Mouse (Mus musculus) MEL (cell line): ENCODE data around the gene Mthfd1l. TPM values are rescaled to one million over a fixed set of nuclear protein-coding genes. Genes with fewer than 3 reads are reported as not detected.

Experiments used
- DNase-seq: peaks from one replicate; pipeline ENCODE4 v3.0.0; 2011; ENCODE audit warnings: low read depth, low spot score
- H3K27ac ChIP-seq: 2 replicates; pipeline ENCODE4 v1.5.1; 2012; ENCODE audit warnings: low read depth, mild to moderate bottlenecking, control low read depth, low read length, moderate library complexity; ENCODE audit not compliant: control insufficient read depth
- H3K27me3 ChIP-seq, 2 experiments: fragments of 150-350 bp in 1 of 2; sonication (generic) in 1 of 2; 2 replicates each; pipeline ENCODE4 v1.6.1; 2012; ENCODE audit warnings: low read length in 2 of 2, mild to moderate bottlenecking in 2 of 2, improper control_type of control experiment in 1 of 2, moderate library complexity in 1 of 2; ENCODE audit not compliant: insufficient read depth in 2 of 2, control insufficient read depth in 1 of 2
- H3K36me3 ChIP-seq, 2 experiments: 2 replicates each; pipeline ENCODE4 v1.6.1; 2012 to 2014; ENCODE audit warnings: low read length in 2 of 2, improper control_type of control experiment in 1 of 2, inconsistent platforms in 1 of 2, mild to moderate bottlenecking in 1 of 2; ENCODE audit not compliant: insufficient read depth in 2 of 2, control insufficient read depth in 1 of 2
- H3K4me1 ChIP-seq, 2 experiments: fragments of 150-350 bp in 1 of 2; sonication (generic) in 1 of 2; 2 replicates each; pipeline ENCODE4 v1.6.1; 2012; ENCODE audit warnings: low read length in 2 of 2, improper control_type of control experiment in 1 of 2, mild to moderate bottlenecking in 1 of 2; ENCODE audit not compliant: insufficient read depth in 2 of 2, control insufficient read depth in 1 of 2
- H3K4me3 ChIP-seq, 2 experiments: fragments of 150-350 bp in 1 of 2; sonication (generic) in 1 of 2; 2 replicates each; pipeline ENCODE4 v1.5.1; 2012; ENCODE audit warnings: low read depth in 2 of 2, low read length in 2 of 2, mild to moderate bottlenecking in 2 of 2, moderate library complexity in 2 of 2, control low read depth in 1 of 2, improper control_type of control experiment in 1 of 2; ENCODE audit not compliant: control insufficient read depth in 1 of 2, insufficient read depth in 1 of 2
- H3K79me2 ChIP-seq: 2 replicates; pipeline ENCODE4 v1.6.1; 2012; ENCODE audit warnings: mild to moderate bottlenecking, low read length, moderate library complexity; ENCODE audit not compliant: control insufficient read depth, poor library complexity, insufficient read depth
- H3K9ac ChIP-seq: 2 replicates; pipeline ENCODE4 v1.6.1; 2012; ENCODE audit warnings: low read depth, mild to moderate bottlenecking, control low read depth, low read length, moderate library complexity; ENCODE audit not compliant: control insufficient read depth, poor library complexity, severe bottlenecking
- H3K9me3 ChIP-seq: fragments of 150-350 bp; sonication (generic); replicated peaks from 2 replicates; pipeline ENCODE4 v1.6.1; 2012; ENCODE audit warnings: mild to moderate bottlenecking, low read length, improper control_type of control experiment, moderate library complexity; ENCODE audit not compliant: insufficient read depth
- BHLHE40 ChIP-seq: IDR thresholded peaks from 2 replicates; pipeline ENCODE4 v1.6.1; 2012; ENCODE audit warnings: low read depth, mild to moderate bottlenecking, inconsistent platforms, low read length, improper control_type of control experiment, borderline replicate concordance
- CHD2 ChIP-seq: IDR thresholded peaks from 2 replicates; pipeline ENCODE4 v1.6.1; 2011; ENCODE audit warnings: low read length, improper control_type of control experiment
- CTCF ChIP-seq, 3 experiments: IDR thresholded peaks in 2 of 3; conservative IDR thresholded peaks in 1 of 3; 2 replicates each; pipeline ENCODE4 v1.5.1; 2011 to 2012; ENCODE audit warnings: low read length in 3 of 3, low read depth in 2 of 3, mild to moderate bottlenecking in 2 of 3, improper control_type of control experiment in 1 of 3, inconsistent platforms in 1 of 3, mixed read lengths in 1 of 3, moderate library complexity in 1 of 3; ENCODE audit not compliant: control insufficient read depth in 1 of 3, insufficient read depth in 1 of 3, poor library complexity in 1 of 3, severe bottlenecking in 1 of 3
- E2F4 ChIP-seq: IDR thresholded peaks from 2 replicates; pipeline ENCODE4 v1.6.1; 2011; ENCODE audit warnings: low read depth, low read length, improper control_type of control experiment, borderline replicate concordance
- ELF1 ChIP-seq: IDR thresholded peaks from 2 replicates; pipeline ENCODE4 v1.6.1; 2014; ENCODE audit warnings: low read depth, mild to moderate bottlenecking, inconsistent platforms, low read length, improper control_type of control experiment, moderate library complexity
- GATA1 ChIP-seq: IDR thresholded peaks from 2 replicates; pipeline ENCODE4 v1.6.1; 2011; ENCODE audit warnings: low read depth, low read length, improper control_type of control experiment
- HCFC1 ChIP-seq: IDR thresholded peaks from 2 replicates; pipeline ENCODE4 v1.6.1; 2012; ENCODE audit warnings: low read depth, mild to moderate bottlenecking, inconsistent platforms, low read length, improper control_type of control experiment, moderate library complexity
- KAT2A ChIP-seq: conservative IDR thresholded peaks from 2 replicates; pipeline ENCODE4 v1.6.1; 2012; ENCODE audit warnings: low read depth, low read length, improper control_type of control experiment, inconsistent platforms
- MAX ChIP-seq: IDR thresholded peaks from 2 replicates; pipeline ENCODE4 v1.6.1; 2011; ENCODE audit warnings: low read length, improper control_type of control experiment
- MAZ ChIP-seq: IDR thresholded peaks from 2 replicates; pipeline ENCODE4 v1.6.1; 2012; ENCODE audit warnings: low read depth, mild to moderate bottlenecking, inconsistent platforms, low read length, improper control_type of control experiment
- MEF2A ChIP-seq: IDR thresholded peaks from 2 replicates; pipeline ENCODE4 v1.6.1; 2014; ENCODE audit warnings: low read depth, mild to moderate bottlenecking, inconsistent platforms, low read length, improper control_type of control experiment; ENCODE audit not compliant: poor library complexity, insufficient replicate concordance, severe bottlenecking; ENCODE audit errors: extremely low read depth
- MXI1 ChIP-seq: IDR thresholded peaks from 2 replicates; pipeline ENCODE4 v1.6.1; 2011; ENCODE audit warnings: mild to moderate bottlenecking, low read depth, low read length, improper control_type of control experiment
- NELFE ChIP-seq: IDR thresholded peaks from 2 replicates; pipeline ENCODE4 v1.6.1; 2011; ENCODE audit warnings: low read depth, low read length, improper control_type of control experiment
- NRF1 ChIP-seq: IDR thresholded peaks from 2 replicates; pipeline ENCODE4 v1.6.1; 2014; ENCODE audit warnings: low read depth, mild to moderate bottlenecking, inconsistent platforms, low read length, improper control_type of control experiment, moderate library complexity; ENCODE audit not compliant: poor library complexity, insufficient read depth, severe bottlenecking
- POLR2AphosphoS2 ChIP-seq: IDR thresholded peaks from 2 replicates; pipeline ENCODE4 v1.6.1; 2011; ENCODE audit warnings: low read length, improper control_type of control experiment
- POLR2AphosphoS5 ChIP-seq: IDR thresholded peaks from 2 replicates; pipeline ENCODE4 v1.6.1; 2012; ENCODE audit warnings: low read depth, borderline replicate concordance, mild to moderate bottlenecking, inconsistent platforms, low read length, moderate library complexity, mixed read lengths
- RCOR1 ChIP-seq: IDR thresholded peaks from 2 replicates; pipeline ENCODE4 v1.6.1; 2012; ENCODE audit warnings: low read depth, mild to moderate bottlenecking, inconsistent platforms, low read length, improper control_type of control experiment
- SIN3A ChIP-seq: IDR thresholded peaks from 2 replicates; pipeline ENCODE4 v1.6.1; 2012; ENCODE audit warnings: low read length, improper control_type of control experiment, inconsistent platforms
- SMC3 ChIP-seq: IDR thresholded peaks from 2 replicates; pipeline ENCODE4 v1.6.1; 2011; ENCODE audit warnings: low read depth, low read length, improper control_type of control experiment
- TAL1 ChIP-seq: IDR thresholded peaks from 2 replicates; pipeline ENCODE4 v1.6.1; 2012; ENCODE audit warnings: mild to moderate bottlenecking, inconsistent platforms, low read length, moderate library complexity, mixed read lengths
- TBP ChIP-seq: IDR thresholded peaks from 2 replicates; pipeline ENCODE4 v1.8.0; 2011; ENCODE audit warnings: low read depth, low read length, improper control_type of control experiment
- TCF12 ChIP-seq: IDR thresholded peaks from 2 replicates; pipeline ENCODE4 v1.6.1; 2014; ENCODE audit warnings: low read depth, mild to moderate bottlenecking, inconsistent platforms, low read length, improper control_type of control experiment, moderate library complexity
- USF2 ChIP-seq, 2 experiments: IDR thresholded peaks; 2 replicates each; pipeline ENCODE4 v1.6.1; 2011 to 2012; ENCODE audit warnings: improper control_type of control experiment in 2 of 2, low read length in 2 of 2, borderline replicate concordance in 1 of 2, inconsistent platforms in 1 of 2, low read depth in 1 of 2, mild to moderate bottlenecking in 1 of 2; ENCODE audit not compliant: insufficient read depth in 1 of 2
- ZKSCAN1 ChIP-seq: IDR thresholded peaks from 2 replicates; pipeline ENCODE4 v1.6.1; 2012; ENCODE audit warnings: low read depth, mild to moderate bottlenecking, inconsistent platforms, low read length, improper control_type of control experiment, moderate library complexity
- ZMIZ1 ChIP-seq: IDR thresholded peaks from 2 replicates; pipeline ENCODE4 v1.6.1; 2012; ENCODE audit warnings: low read depth, mild to moderate bottlenecking, inconsistent platforms, low read length, improper control_type of control experiment, moderate library complexity
- ZNF384 ChIP-seq: IDR thresholded peaks from 2 replicates; pipeline ENCODE4 v1.6.1; 2012; ENCODE audit warnings: low read depth, mild to moderate bottlenecking, inconsistent platforms, low read length, improper control_type of control experiment
- polyA plus RNA-seq, 2 experiments: library from polyadenylated mRNA; stranded (reverse) in 1 of 2; unstranded in 1 of 2; fragments of >175 nt in 1 of 2; fragments of >200 nt in 1 of 2; gene quantifications; 2 replicates each; pipeline versions ENCODE4 v1.2.1 to v1.2.4; 2012; ENCODE audit warnings: low replicate concordance in 2 of 2, low read depth in 1 of 2; ENCODE audit not compliant: insufficient read length in 2 of 2, insufficient read depth in 1 of 2, missing spikeins in 1 of 2
- total RNA-seq: library from RNA; depleted of rRNA; stranded (reverse); fragments of 300-350 nt; gene quantifications from 2 replicates; pipeline ENCODE4 v1.2.3, GENCODE M21; 2012

Gene Mthfd1l
- total and polyA plus RNA-seq, 3 experiments, result 43.1 to 1,097 (median 83.0) TPM

- TF ChIP-seq CHD2, result no peak
- TF ChIP-seq TAL1, result no peak
- TF ChIP-seq POLR2AphosphoS5, result no peak
- no peak for TF ChIP-seq MEF2A
- TF ChIP-seq TBP, result no peak
- no peak for TF ChIP-seq ZMIZ1
- no peak for TF ChIP-seq BHLHE40
- TF ChIP-seq SMC3, result no peak
- no peak for TF ChIP-seq MXI1
- no peak for TF ChIP-seq KAT2A
- Histone ChIP-seq H3K36me3 (peaks cover 0 to 11% of the 10 kb centered on the region in 2 experiments; a peak in 3 of 4 replicates), H3K27ac (no peak overlapping the region), H3K9me3 (no peaks in the 10 kb centered on the region), H3K79me2 (no peaks in the 10 kb centered on the region), H3K4me1 (peaks cover 2 to 6% of the 10 kb centered on the region in 2 experiments; a peak in 2 of 4 replicates), H3K4me3 (no peak overlapping the region), H3K27me3 (no peaks in the 10 kb centered on the region), H3K9ac (no peak overlapping the region)
- no peak for DNase-seq
These were observed 25.0 kb downstream of the Mthfd1l start for GRCm38 (mm10) chr10:3997851-3998426.

DNA sequence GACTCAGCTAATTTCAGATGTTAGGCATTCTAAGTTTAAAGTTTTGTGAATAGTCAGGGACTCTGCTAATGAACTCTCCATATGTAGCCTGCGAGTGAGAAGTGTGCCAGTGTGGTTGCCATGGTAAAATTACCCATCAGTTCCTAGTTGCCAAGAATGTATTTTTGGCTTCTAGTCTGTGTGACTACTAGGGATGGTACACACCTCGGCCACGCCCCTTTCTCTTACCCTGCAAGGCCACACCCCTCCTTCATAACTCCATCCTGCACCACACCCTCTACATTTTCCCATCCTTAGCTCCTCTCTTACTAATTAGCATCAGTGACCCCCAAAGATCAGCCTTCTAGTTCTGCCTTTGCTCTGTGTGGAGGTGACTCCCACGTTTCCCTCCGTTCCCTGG, 29.8 kb downstream of the Mthfd1l start:
- Histone ChIP-seq H3K9me3 (no peaks in the 10 kb centered on the region), H3K79me2 (no peaks in the 10 kb centered on the region)
- TF ChIP-seq USF2 (IDR thresholded peaks at IDR 0.05; ENCODE audit: borderline replicate concordance in 1 of 2, insufficient read depth in 1 of 2, low read depth in 1 of 2, low read length in 2 of 2) (no peak), MAX (no peak), ZNF384 (no peak), POLR2AphosphoS5 (no peak), SMC3 (no peak), ELF1 (no peak), NELFE (no peak), ZKSCAN1 (no peak), SIN3A (no peak), E2F4 (no peak), RCOR1 (no peak), HCFC1 (no peak), MAZ (no peak), TBP (no peak), TCF12 (no peak), NRF1 (no peak), MEF2A (no peak), POLR2AphosphoS2 (no peak), CTCF (IDR thresholded peaks at IDR 0.05 in 2 of 3, conservative IDR thresholded peaks at IDR 0.05 in 1 of 3; ENCODE audit: control insufficient read depth in 1 of 3, insufficient read depth in 1 of 3, low read depth in 2 of 3, low read length in 3 of 3, poor library complexity in 1 of 3, severe bottlenecking in 1 of 3) (no peak), GATA1 (no peak)
- TF ChIP-seq, all 39 proteins: peak for 0
- Histone ChIP-seq H3K4me3 (no peak overlapping the region), H3K27me3 (no peaks in the 10 kb centered on the region), H3K9ac (no peak overlapping the region), H3K27ac (no peak overlapping the region), H3K4me1 (no peaks in the 10 kb centered on the region), H3K36me3 (peaks cover 0 to 5% of the 10 kb centered on the region in 2 experiments; a peak in 2 of 4 replicates)
- DNase-seq, result no peak
